Mouse (Mus musculus): ENCODE results near the gene Ube2j2. TPM values are rescaled to one million over a fixed set of nuclear protein-coding genes. Genes with fewer than 3 reads are reported as not detected.

The Ube2j2 gene
- polyA plus RNA-seq, 2 experiments, result 106 to 122 TPM

DNA sequence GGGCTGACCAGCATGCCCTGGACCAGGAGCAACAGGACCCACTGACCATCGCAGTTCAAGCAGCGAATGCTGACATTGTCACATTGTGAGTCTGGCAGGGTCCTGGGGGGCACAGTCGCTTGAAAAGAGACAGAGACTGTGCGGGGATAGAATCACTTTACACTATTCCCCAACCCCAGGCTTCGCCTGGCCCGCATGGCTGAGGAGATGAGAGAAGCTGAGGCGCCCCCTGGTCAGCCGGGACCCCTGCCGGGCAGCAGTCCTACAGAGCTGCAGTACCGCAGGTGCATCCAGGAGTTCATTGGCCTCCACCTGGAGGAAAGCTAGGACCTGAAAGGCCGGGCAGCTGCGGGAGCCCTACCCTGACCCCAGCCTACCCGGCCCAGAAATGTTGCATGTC, 38.0 kb upstream of the Ube2j2 start:
- ATAC-seq (ENCODE audit: low FRiP score, low read depth) (no peak), DNase-seq (ENCODE audit: low spot score) (no peak)
- H3K4me1 ChIP-seq (ENCODE audit: control insufficient read depth, insufficient read depth, low read length), result no peaks in the 10 kb centered on the region
- no peak overlapping the region for H3K9ac ChIP-seq (ENCODE audit: low read depth, low read length, severe bottlenecking)
- no peaks in the 10 kb centered on the region for H3K9me3 ChIP-seq (ENCODE audit: control insufficient read depth, low read length)
- H3K27me3 ChIP-seq (ENCODE audit: control insufficient read depth, insufficient read depth, low read length), result no peaks in the 10 kb centered on the region
- H3K4me3 ChIP-seq (replicated peaks; ENCODE audit: low read length), result no peak overlapping the region
- no peak overlapping the region for H3K4me2 ChIP-seq (replicated peaks; ENCODE audit: low read depth, low read length, severe bottlenecking)
- no peak overlapping the region for H3K27ac ChIP-seq (replicated peaks; ENCODE audit: low read depth, low read length)
- peaks cover 37% of the 10 kb centered on the region for H3K36me3 ChIP-seq (ENCODE audit: control insufficient read depth, insufficient read depth, low read length)
- TF ChIP-seq POLR2A (IDR thresholded peaks at IDR 0.05; ENCODE audit: borderline replicate concordance, extremely low read depth, insufficient read depth, insufficient read length), result no peak
- WGBS, result 89% methylated on average over 10 of the region's 13 CpGs

GRCm38 (mm10) chr4:155906125-155906524, 37.5 kb upstream of the Ube2j2 start:
- H3K27ac ChIP-seq (replicated peaks; ENCODE audit: low read depth, low read length), result no peak overlapping the region
- H3K9ac ChIP-seq (ENCODE audit: low read depth, low read length, severe bottlenecking), result no peak overlapping the region
- peaks cover 32% of the 10 kb centered on the region for H3K36me3 ChIP-seq (ENCODE audit: control insufficient read depth, insufficient read depth, low read length)
- DNase-seq (ENCODE audit: low spot score) (no peak), ATAC-seq (ENCODE audit: low FRiP score, low read depth) (no peak)
- no peak overlapping the region for H3K4me2 ChIP-seq (replicated peaks; ENCODE audit: low read depth, low read length, severe bottlenecking)
- no peaks in the 10 kb centered on the region for H3K4me1 ChIP-seq (ENCODE audit: control insufficient read depth, insufficient read depth, low read length)
- no peak overlapping the region for H3K4me3 ChIP-seq (replicated peaks; ENCODE audit: low read length)
- TF ChIP-seq POLR2A (IDR thresholded peaks at IDR 0.05; ENCODE audit: borderline replicate concordance, extremely low read depth, insufficient read depth, insufficient read length), result no peak
- no peaks in the 10 kb centered on the region for H3K9me3 ChIP-seq (ENCODE audit: control insufficient read depth, low read length)
- H3K27me3 ChIP-seq (ENCODE audit: control insufficient read depth, insufficient read depth, low read length), result no peaks in the 10 kb centered on the region
- WGBS, result 77% methylated on average over 8 of the region's 9 CpGs

GRCm38 (mm10) chr4:155907003-155907402, 36.6 kb upstream of the Ube2j2 start:
- no peak overlapping the region for H3K4me2 ChIP-seq (replicated peaks; ENCODE audit: low read depth, low read length, severe bottlenecking)
- H3K9me3 ChIP-seq (ENCODE audit: control insufficient read depth, low read length), result no peaks in the 10 kb centered on the region
- ATAC-seq (ENCODE audit: low FRiP score, low read depth), result no peak
- no peak overlapping the region for H3K27ac ChIP-seq (replicated peaks; ENCODE audit: low read depth, low read length)
- no peaks in the 10 kb centered on the region for H3K4me1 ChIP-seq (ENCODE audit: control insufficient read depth, insufficient read depth, low read length)
- no peak for DNase-seq (ENCODE audit: low spot score)
- no peaks in the 10 kb centered on the region for H3K27me3 ChIP-seq (ENCODE audit: control insufficient read depth, insufficient read depth, low read length)
- H3K36me3 ChIP-seq (ENCODE audit: control insufficient read depth, insufficient read depth, low read length), result peaks cover 23% of the 10 kb centered on the region
- no peak overlapping the region for H3K9ac ChIP-seq (ENCODE audit: low read depth, low read length, severe bottlenecking)
- WGBS, result 88% methylated on average over 11 of the region's 11 CpGs
- TF ChIP-seq POLR2A (IDR thresholded peaks at IDR 0.05; ENCODE audit: borderline replicate concordance, extremely low read depth, insufficient read depth, insufficient read length), result no peak
- no peak overlapping the region for H3K4me3 ChIP-seq (replicated peaks; ENCODE audit: low read length)

DNA sequence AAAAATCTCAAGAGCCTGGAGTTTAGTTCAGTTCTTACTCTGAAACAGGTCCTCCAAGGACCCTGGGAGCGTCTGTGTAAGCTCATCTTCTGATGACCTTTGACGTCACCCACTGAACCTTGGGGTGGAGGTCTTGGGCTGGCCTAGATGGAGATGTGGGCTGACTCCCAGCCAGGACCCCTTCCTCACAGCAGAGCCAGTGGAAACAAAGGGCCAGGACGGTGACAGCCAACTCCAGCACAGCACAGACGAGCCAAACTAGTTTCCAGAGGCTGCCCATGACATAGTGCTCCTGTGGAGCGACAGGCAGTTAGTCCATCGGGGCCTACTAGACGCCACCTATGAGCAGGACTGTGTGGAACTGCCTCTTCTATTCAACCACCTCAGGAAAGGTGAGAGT, 35.4 kb upstream of the Ube2j2 start:
- Histone ChIP-seq H3K27ac (replicated peaks; ENCODE audit: low read depth, low read length) (no peak overlapping the region), H3K36me3 (ENCODE audit: control insufficient read depth, insufficient read depth, low read length) (peaks cover 12% of the 10 kb centered on the region), H3K27me3 (ENCODE audit: control insufficient read depth, insufficient read depth, low read length) (no peaks in the 10 kb centered on the region), H3K4me2 (replicated peaks; ENCODE audit: low read depth, low read length, severe bottlenecking) (no peak overlapping the region), H3K9me3 (ENCODE audit: control insufficient read depth, low read length) (no peaks in the 10 kb centered on the region), H3K4me1 (ENCODE audit: control insufficient read depth, insufficient read depth, low read length) (no peaks in the 10 kb centered on the region), H3K9ac (ENCODE audit: low read depth, low read length, severe bottlenecking) (no peak overlapping the region), H3K4me3 (replicated peaks; ENCODE audit: low read length) (no peak overlapping the region)
- TF ChIP-seq POLR2A (IDR thresholded peaks at IDR 0.05; ENCODE audit: borderline replicate concordance, extremely low read depth, insufficient read depth, insufficient read length), result no peak
- DNase-seq (ENCODE audit: low spot score) (no peak), ATAC-seq (ENCODE audit: low FRiP score, low read depth) (no peak)
- WGBS, result 65% methylated on average over 7 of the region's 7 CpGs

- 81% methylated on average over 4 of the region's 4 CpGs for WGBS
These were observed 34.9 kb upstream of the Ube2j2 start for GRCm38 (mm10) chr4:155908751-155909150.

GRCm38 (mm10) chr4:155932031-155932430, 11.6 kb upstream of the Ube2j2 start:
- Histone ChIP-seq H3K36me3 (ENCODE audit: control insufficient read depth, insufficient read depth, low read length) (no peaks in the 10 kb centered on the region), H3K4me1 (ENCODE audit: control insufficient read depth, insufficient read depth, low read length) (no peaks in the 10 kb centered on the region), H3K9me3 (ENCODE audit: control insufficient read depth, low read length) (no peaks in the 10 kb centered on the region), H3K4me3 (replicated peaks; ENCODE audit: low read length) (no peak overlapping the region), H3K4me2 (replicated peaks; ENCODE audit: low read depth, low read length, severe bottlenecking) (no peak overlapping the region), H3K27ac (replicated peaks; ENCODE audit: low read depth, low read length) (no peak overlapping the region), H3K9ac (ENCODE audit: low read depth, low read length, severe bottlenecking) (no peak overlapping the region), H3K27me3 (ENCODE audit: control insufficient read depth, insufficient read depth, low read length) (no peaks in the 10 kb centered on the region)
- 61% methylated on average over 1 of the region's 1 CpGs for WGBS
- no peak for ATAC-seq (ENCODE audit: low FRiP score, low read depth)
- DNase-seq (ENCODE audit: low spot score), result no peak
- no peak for TF ChIP-seq POLR2A (IDR thresholded peaks at IDR 0.05; ENCODE audit: borderline replicate concordance, extremely low read depth, insufficient read depth, insufficient read length)

More at GRCm38 (mm10) chr4:155908751-155909150, 34.9 kb upstream of the Ube2j2 start:
- H3K4me2 ChIP-seq (replicated peaks; ENCODE audit: low read depth, low read length, severe bottlenecking), result no peak overlapping the region
- no peak overlapping the region for H3K27ac ChIP-seq (replicated peaks; ENCODE audit: low read depth, low read length)
- ATAC-seq (ENCODE audit: low FRiP score, low read depth), result no peak
- no peak overlapping the region for H3K4me3 ChIP-seq (replicated peaks; ENCODE audit: low read length)
- peaks cover 7% of the 10 kb centered on the region; the same call in 1 of the 2 replicates for H3K36me3 ChIP-seq (ENCODE audit: control insufficient read depth, insufficient read depth, low read length)
- H3K27me3 ChIP-seq (ENCODE audit: control insufficient read depth, insufficient read depth, low read length), result no peaks in the 10 kb centered on the region
- no peak for DNase-seq (ENCODE audit: low spot score)
- no peak for TF ChIP-seq POLR2A (IDR thresholded peaks at IDR 0.05; ENCODE audit: borderline replicate concordance, extremely low read depth, insufficient read depth, insufficient read length)
- no peak overlapping the region for H3K9ac ChIP-seq (ENCODE audit: low read depth, low read length, severe bottlenecking)
- H3K9me3 ChIP-seq (ENCODE audit: control insufficient read depth, low read length), result no peaks in the 10 kb centered on the region
- no peaks in the 10 kb centered on the region for H3K4me1 ChIP-seq (ENCODE audit: control insufficient read depth, insufficient read depth, low read length)
